Mouse (Mus musculus): ENCODE measurements around the gene Pdlim4. TPM values are rescaled to one million over a fixed set of nuclear protein-coding genes. Genes with fewer than 3 reads are reported as not detected.

Pdlim4 gene
- polyA plus RNA-seq, 1 experiment, result 22.9 TPM

DNA sequence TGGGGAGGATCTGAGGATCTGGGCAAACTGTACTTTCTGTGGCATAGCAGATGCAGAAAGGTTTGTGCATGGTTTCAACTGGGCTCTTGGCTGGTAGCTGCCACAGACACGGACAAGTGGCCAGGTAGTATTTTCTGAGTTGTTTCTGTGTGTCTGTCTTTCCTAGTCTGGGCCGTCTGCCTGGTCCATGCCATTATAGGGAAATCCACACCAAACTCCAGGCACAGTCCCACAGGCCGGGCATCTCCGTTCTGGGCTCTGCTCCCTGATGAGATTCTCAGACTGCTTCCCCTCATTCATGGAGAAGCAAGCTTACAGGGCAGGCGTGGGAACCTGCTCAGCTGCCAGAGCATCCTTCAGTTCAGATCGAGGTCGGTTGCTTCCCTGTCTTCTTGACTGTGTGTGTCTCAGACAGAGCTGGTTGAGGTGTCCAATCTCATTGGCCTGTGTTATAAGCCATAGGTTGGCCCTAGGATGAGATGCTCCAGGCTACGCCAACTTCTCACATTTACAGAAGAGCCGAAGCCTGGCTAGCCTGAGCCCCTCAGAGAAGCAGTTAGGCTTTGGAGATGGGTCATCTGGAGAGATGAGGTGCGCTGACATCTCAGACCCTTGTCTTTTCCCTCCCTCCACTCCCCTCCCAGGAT, 31.4 kb upstream of the Pdlim4 start, which contains the start of gene P4ha2:
Gene P4ha2 (plus strand): TSS at position 51 of the 647 bp plus-strand sequence.
- Histone ChIP-seq H3K4me3 (replicated peaks; ENCODE audit: extremely low read depth, low read depth, low read length) (peak within 1 kb of the TSS; percentile 80), H3K4me1 (ENCODE audit: control insufficient read depth, insufficient read depth, low read length) (no peaks in the 10 kb centered on the region; the same call in 1 of the 2 replicates)
- TF ChIP-seq POLR2A (IDR thresholded peaks at IDR 0.05; ENCODE audit: borderline replicate concordance, extremely low read depth, low read depth, low read length) (no peak), CTCF (IDR thresholded peaks at IDR 0.05; ENCODE audit: insufficient read depth, low read length) (no peak)
- DNase-seq, result no peak
- WGBS, result 62% methylated on average over 10 of the region's 10 CpGs

GRCm38 (mm10) chr11:54093000-54093399, 24.2 kb upstream of the Pdlim4 start:
- Histone ChIP-seq H3K4me1 (ENCODE audit: control insufficient read depth, insufficient read depth, low read length) (no peaks in the 10 kb centered on the region), H3K4me3 (replicated peaks; ENCODE audit: extremely low read depth, low read depth, low read length) (no peak overlapping the region)
- no peak for TF ChIP-seq POLR2A (IDR thresholded peaks at IDR 0.05; ENCODE audit: borderline replicate concordance, extremely low read depth, low read depth, low read length)
- TF ChIP-seq CTCF (IDR thresholded peaks at IDR 0.05; ENCODE audit: insufficient read depth, low read length), result peak; percentile 86
- no peak for DNase-seq
- 7% methylated on average over 3 of the region's 3 CpGs for whole genome bisulfite sequencing

DNA sequence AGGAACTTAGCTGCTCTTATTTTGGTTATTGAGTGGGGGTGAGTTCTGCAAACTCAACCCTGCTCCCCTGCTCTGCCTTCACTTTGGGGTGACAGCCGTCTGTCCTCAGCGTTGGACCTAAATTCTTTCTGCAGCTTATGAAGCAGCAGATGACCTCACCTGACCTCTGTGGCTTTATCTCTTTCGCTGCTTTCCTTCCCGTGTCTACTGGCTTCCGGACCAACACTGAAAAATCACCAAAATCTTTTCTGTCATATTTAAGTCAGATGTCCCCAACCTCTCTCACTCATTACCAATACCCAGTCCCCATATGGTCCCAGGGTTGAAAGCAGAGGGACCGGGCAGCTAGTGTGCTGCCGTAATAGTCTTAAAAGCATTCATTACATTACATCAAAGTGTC, 23.4 kb upstream of the Pdlim4 start:
- H3K4me3 ChIP-seq (replicated peaks; ENCODE audit: extremely low read depth, low read depth, low read length), result no peak overlapping the region
- 44% methylated on average over 7 of the region's 7 CpGs for WGBS

GRCm38 (mm10) chr11:54091726-54092125, 22.9 kb upstream of the Pdlim4 start:
- no peaks in the 10 kb centered on the region for H3K4me1 ChIP-seq (ENCODE audit: control insufficient read depth, insufficient read depth, low read length)
- 71% methylated on average over 8 of the region's 8 CpGs for WGBS
- TF ChIP-seq CTCF (IDR thresholded peaks at IDR 0.05; ENCODE audit: insufficient read depth, low read length) (no peak), POLR2A (IDR thresholded peaks at IDR 0.05; ENCODE audit: borderline replicate concordance, extremely low read depth, low read depth, low read length) (no peak)
- DNase-seq, result no peak
- H3K4me3 ChIP-seq (replicated peaks; ENCODE audit: extremely low read depth, low read depth, low read length), result no peak overlapping the region

More for the DNA sequence above, 23.4 kb upstream of the Pdlim4 start:
- no peak for DNase-seq
- H3K4me1 ChIP-seq (ENCODE audit: control insufficient read depth, insufficient read depth, low read length), result no peaks in the 10 kb centered on the region
- TF ChIP-seq CTCF (IDR thresholded peaks at IDR 0.05; ENCODE audit: insufficient read depth, low read length), result no peak
- no peak for TF ChIP-seq POLR2A (IDR thresholded peaks at IDR 0.05; ENCODE audit: borderline replicate concordance, extremely low read depth, low read depth, low read length)

GRCm38 (mm10) chr11:54090091-54090879, 21.5 kb upstream of the Pdlim4 start:
- WGBS, result 71% methylated on average over 1 of the region's 1 CpGs
- no peak for TF ChIP-seq CTCF (IDR thresholded peaks at IDR 0.05; ENCODE audit: insufficient read depth, low read length)
- no peak for TF ChIP-seq POLR2A (IDR thresholded peaks at IDR 0.05; ENCODE audit: borderline replicate concordance, extremely low read depth, low read depth, low read length)
- Histone ChIP-seq H3K4me3 (replicated peaks; ENCODE audit: extremely low read depth, low read depth, low read length) (no peak overlapping the region), H3K4me1 (ENCODE audit: control insufficient read depth, insufficient read depth, low read length) (no peaks in the 10 kb centered on the region)
- no peak for DNase-seq

DNA sequence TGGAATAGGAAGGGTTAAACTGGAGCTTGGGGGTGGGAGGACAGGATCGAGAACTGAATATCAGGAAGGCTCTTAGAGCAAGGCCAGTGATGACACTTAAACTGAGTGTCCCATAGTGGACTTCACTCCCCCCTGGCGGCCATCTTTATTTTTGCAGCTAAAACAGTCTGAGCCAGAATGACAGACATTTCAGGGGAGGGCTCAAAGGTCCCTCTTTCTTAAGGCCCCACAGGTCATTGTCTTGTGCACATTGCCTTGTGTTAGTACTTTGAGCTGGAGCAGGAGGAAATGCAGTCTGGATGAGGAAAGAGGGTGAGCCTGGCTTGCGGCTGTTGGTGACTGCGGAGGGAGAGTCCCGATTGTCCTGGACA, 20.1 kb upstream of the Pdlim4 start:
- peak; percentile 31 for TF ChIP-seq CTCF (IDR thresholded peaks at IDR 0.05; ENCODE audit: insufficient read depth, low read length)
- no peak for TF ChIP-seq POLR2A (IDR thresholded peaks at IDR 0.05; ENCODE audit: borderline replicate concordance, extremely low read depth, low read depth, low read length)
- peak; percentile 81 for DNase-seq
- H3K4me1 ChIP-seq (ENCODE audit: control insufficient read depth, insufficient read depth, low read length), result no peaks in the 10 kb centered on the region
- no peak overlapping the region for H3K4me3 ChIP-seq (replicated peaks; ENCODE audit: extremely low read depth, low read depth, low read length)
- 49% methylated on average over 5 of the region's 5 CpGs for WGBS

- no peak overlapping the region for H3K4me3 ChIP-seq (replicated peaks; ENCODE audit: extremely low read depth, low read depth, low read length)
- no peaks in the 10 kb centered on the region for H3K4me1 ChIP-seq (ENCODE audit: control insufficient read depth, insufficient read depth, low read length)
- DNase-seq, result no peak
- TF ChIP-seq POLR2A (IDR thresholded peaks at IDR 0.05; ENCODE audit: borderline replicate concordance, extremely low read depth, low read depth, low read length), result no peak
- no peak for TF ChIP-seq CTCF (IDR thresholded peaks at IDR 0.05; ENCODE audit: insufficient read depth, low read length)
- 75% methylated on average over 7 of the region's 7 CpGs for WGBS
Measured at GRCm38 (mm10) chr11:54088253-54088946, 19.6 kb upstream of the Pdlim4 start.

- Histone ChIP-seq H3K4me3 (replicated peaks; ENCODE audit: extremely low read depth, low read depth, low read length) (no peak overlapping the region), H3K4me1 (ENCODE audit: control insufficient read depth, insufficient read depth, low read length) (no peaks in the 10 kb centered on the region)
- no peak for TF ChIP-seq CTCF (IDR thresholded peaks at IDR 0.05; ENCODE audit: insufficient read depth, low read length)
- no peak for TF ChIP-seq POLR2A (IDR thresholded peaks at IDR 0.05; ENCODE audit: borderline replicate concordance, extremely low read depth, low read depth, low read length)
- DNase-seq, result no peak
- WGBS, result 66% methylated on average over 5 of the region's 5 CpGs
Measured at GRCm38 (mm10) chr11:54085816-54086215, 17.0 kb upstream of the Pdlim4 start.

- Histone ChIP-seq H3K4me1 (ENCODE audit: control insufficient read depth, insufficient read depth, low read length) (no peaks in the 10 kb centered on the region), H3K4me3 (replicated peaks; ENCODE audit: extremely low read depth, low read depth, low read length) (no peak overlapping the region)
- no peak for DNase-seq
- WGBS, result 97% methylated on average over 1 of the region's 1 CpGs
- TF ChIP-seq CTCF (IDR thresholded peaks at IDR 0.05; ENCODE audit: insufficient read depth, low read length) (no peak), POLR2A (IDR thresholded peaks at IDR 0.05; ENCODE audit: borderline replicate concordance, extremely low read depth, low read depth, low read length) (no peak)
Measured at GRCm38 (mm10) chr11:54084976-54085375, 16.2 kb upstream of the Pdlim4 start.
